Mouse (Mus musculus) CH12.LX (cell line): ENCODE results near the gene Ptprd. TPM values are rescaled to one million over a fixed set of nuclear protein-coding genes. Genes with fewer than 3 reads are reported as not detected.

Experiments used
- DNase-seq: peaks from one replicate; pipeline ENCODE4 v3.0.0-alpha.2; 2013; ENCODE audit errors: extremely low read depth
- H3K27ac ChIP-seq: 2 replicates; pipeline ENCODE4 v1.5.1; 2012; ENCODE audit warnings: low read depth, mild to moderate bottlenecking, control low read depth, moderate library complexity; ENCODE audit not compliant: insufficient read depth
- H3K27me3 ChIP-seq: replicated peaks from 2 replicates; pipeline ENCODE3; 2012; ENCODE audit warnings: inconsistent platforms
- H3K36me3 ChIP-seq, 2 experiments: replicated peaks in 1 of 2; 2 replicates each; pipeline versions ENCODE3 to v1.6.1; 2012; ENCODE audit warnings: inconsistent platforms in 1 of 2, low read length in 1 of 2, mild to moderate bottlenecking in 1 of 2, mixed read lengths in 1 of 2, moderate library complexity in 1 of 2; ENCODE audit not compliant: control insufficient read depth in 1 of 2, insufficient read depth in 1 of 2
- H3K4me1 ChIP-seq, 2 experiments: 2 replicates each; pipeline ENCODE4 v1.6.1; 2012; ENCODE audit warnings: inconsistent platforms in 1 of 2, moderate library complexity in 1 of 2; ENCODE audit not compliant: insufficient read depth in 2 of 2, control insufficient read depth in 1 of 2
- H3K4me2 ChIP-seq: 2 replicates; pipeline ENCODE4 v1.6.1; 2012; ENCODE audit warnings: low read depth, mild to moderate bottlenecking, control low read depth; ENCODE audit not compliant: poor library complexity, insufficient read depth, severe bottlenecking
- H3K4me3 ChIP-seq, 3 experiments: fragments of 150-350 bp in 1 of 3; sonication (generic) in 1 of 3; replicated peaks in 1 of 3; 2 replicates each; pipeline versions ENCODE3 to v1.5.1; 2011 to 2012; ENCODE audit warnings: low read depth in 2 of 3, low read length in 2 of 3, mild to moderate bottlenecking in 2 of 3, moderate library complexity in 2 of 3, control low read depth in 1 of 3, improper control_type of control experiment in 1 of 3, inconsistent platforms in 1 of 3, mixed read lengths in 1 of 3; ENCODE audit not compliant: poor library complexity in 1 of 3
- H3K79me2 ChIP-seq: replicated peaks from 2 replicates; pipeline ENCODE4 v1.6.1; 2012; ENCODE audit warnings: mild to moderate bottlenecking, moderate library complexity; ENCODE audit not compliant: control insufficient read depth, poor library complexity, insufficient read depth, severe bottlenecking; ENCODE audit errors: extremely low read depth
- H3K9ac ChIP-seq: 2 replicates; pipeline ENCODE4 v1.6.1; 2012; ENCODE audit warnings: low read depth, mild to moderate bottlenecking, control low read depth, moderate library complexity; ENCODE audit not compliant: insufficient read depth
- H3K9me3 ChIP-seq: replicated peaks from 2 replicates; pipeline ENCODE3; 2012; ENCODE audit warnings: low read length, inconsistent platforms, mixed read lengths
- BHLHE40 ChIP-seq: IDR thresholded peaks from 2 replicates; pipeline ENCODE4 v1.6.1; 2011; ENCODE audit warnings: mild to moderate bottlenecking, low read depth, low read length, improper control_type of control experiment
- CTCF ChIP-seq, 2 experiments: IDR thresholded peaks in 1 of 2; conservative IDR thresholded peaks in 1 of 2; 2 replicates each; pipeline ENCODE4 v1.5.1; 2011 to 2012; ENCODE audit warnings: low read depth in 2 of 2, low read length in 2 of 2, improper control_type of control experiment in 1 of 2, inconsistent platforms in 1 of 2, mild to moderate bottlenecking in 1 of 2, moderate library complexity in 1 of 2
- E2F4 ChIP-seq: IDR thresholded peaks from 2 replicates; pipeline ENCODE4 v1.6.1; 2011; ENCODE audit warnings: low read depth, low read length, improper control_type of control experiment; ENCODE audit not compliant: insufficient replicate concordance
- EP300 ChIP-seq: IDR thresholded peaks from 2 replicates; pipeline ENCODE4 v1.6.1; 2011; ENCODE audit warnings: low read length, improper control_type of control experiment
- GABPA ChIP-seq: IDR thresholded peaks from 2 replicates; pipeline ENCODE4 v1.6.1; 2012; ENCODE audit warnings: low read depth, low read length, improper control_type of control experiment, inconsistent platforms; ENCODE audit not compliant: insufficient replicate concordance
- HCFC1 ChIP-seq: IDR thresholded peaks from 2 replicates; pipeline ENCODE4 v1.6.1; 2012; ENCODE audit warnings: low read depth, mild to moderate bottlenecking, inconsistent platforms, low read length, improper control_type of control experiment
- IRF4 ChIP-seq: IDR thresholded peaks from 2 replicates; pipeline ENCODE4 v1.6.1; 2014; ENCODE audit warnings: low read depth, mild to moderate bottlenecking, inconsistent platforms, low read length, improper control_type of control experiment
- JUN ChIP-seq: IDR thresholded peaks from 2 replicates; pipeline ENCODE4 v1.6.1; 2011; ENCODE audit warnings: low read depth, mild to moderate bottlenecking, low read length, improper control_type of control experiment, moderate library complexity; ENCODE audit not compliant: insufficient read depth
- JUND ChIP-seq: conservative IDR thresholded peaks from 2 replicates; pipeline ENCODE4 v1.6.1; 2011; ENCODE audit warnings: low read depth, low read length, improper control_type of control experiment
- KAT2A ChIP-seq: IDR thresholded peaks from 2 replicates; pipeline ENCODE4 v1.6.1; 2012; ENCODE audit warnings: low read length, improper control_type of control experiment, inconsistent platforms; ENCODE audit not compliant: insufficient replicate concordance
- MAX ChIP-seq: IDR thresholded peaks from 2 replicates; pipeline ENCODE4 v1.6.1; 2011; ENCODE audit warnings: low read length, improper control_type of control experiment
- POLR2A ChIP-seq: IDR thresholded peaks from 2 replicates; pipeline ENCODE4 v1.6.1; 2011; ENCODE audit warnings: low read depth, mild to moderate bottlenecking, improper control_type of control experiment, low read length
- POLR2AphosphoS2 ChIP-seq: IDR thresholded peaks from 2 replicates; pipeline ENCODE4 v1.6.1; 2011; ENCODE audit warnings: low read depth, low read length, improper control_type of control experiment
- RAD21 ChIP-seq: IDR thresholded peaks from 2 replicates; pipeline ENCODE4 v1.6.1; 2011; ENCODE audit warnings: low read depth, mild to moderate bottlenecking, low read length, improper control_type of control experiment, moderate library complexity
- RCOR1 ChIP-seq: conservative IDR thresholded peaks from 2 replicates; pipeline ENCODE4 v1.6.1; 2012; ENCODE audit warnings: low read depth, mild to moderate bottlenecking, inconsistent platforms, low read length, improper control_type of control experiment
- ZC3H11A ChIP-seq: IDR thresholded peaks from 2 replicates; pipeline ENCODE4 v1.6.1; 2012; ENCODE audit warnings: low read depth, mild to moderate bottlenecking, inconsistent platforms, low read length, improper control_type of control experiment
- ZMIZ1 ChIP-seq: IDR thresholded peaks from 2 replicates; pipeline ENCODE4 v1.6.1; 2012; ENCODE audit warnings: low read depth, mild to moderate bottlenecking, inconsistent platforms, low read length, improper control_type of control experiment
- dilution Hi-C: fragments of 300-500 bp; cut with MboI; formaldehyde crosslinking; loops from 2 replicates; pipeline ENCODE4 v1.14.3; 2020; ENCODE audit warnings: low sequenced_read_pairs; ENCODE audit not compliant: extremely low pct_unique_long_range_greater_than_20kb, extremely low pct_ligation_motif_present
- in situ Hi-C: fragments of 300-500 bp; cut with MboI; formaldehyde crosslinking; loops from 3 replicates; pipeline ENCODE4 v1.14.3; 2019; ENCODE audit warnings: low sequenced_read_pairs, low pct_ligation_motif_present, low pct_unique_long_range_greater_than_20kb, mixed read lengths
- polyA plus RNA-seq: library from polyadenylated mRNA; unstranded; fragments of >175 nt; gene quantifications from 2 replicates; pipeline ENCODE4 v1.2.1, GENCODE M21; 2012; ENCODE audit warnings: low read depth; ENCODE audit not compliant: insufficient read length
- total RNA-seq, 2 experiments: library from RNA; depleted of rRNA; stranded (reverse); fragments of 300-350 nt in 1 of 2; fragments of >200 nt in 1 of 2; gene quantifications; 2 replicates each; pipeline ENCODE4 v1.2.3; 2012 to 2014

The Ptprd gene
- total and polyA plus RNA-seq, 3 experiments, result not detected

GRCm38 (mm10) chr4:76370041-76370880, 1841.5 kb downstream of the Ptprd start:
- H3K4me3 ChIP-seq, result no peak overlapping the region
- in situ Hi-C loops (no loop called here), dilution Hi-C loops (no loop called here)
- H3K27ac ChIP-seq, result no peak overlapping the region
- H3K36me3 ChIP-seq, result no peaks in the 10 kb centered on the region
- DNase-seq, result no peak
- H3K9me3 ChIP-seq, result peaks cover 48% of the 10 kb centered on the region
- no peak overlapping the region for H3K4me2 ChIP-seq
- no peaks in the 10 kb centered on the region for H3K79me2 ChIP-seq
- H3K9ac ChIP-seq, result no peak overlapping the region
- H3K4me1 ChIP-seq, result no peaks in the 10 kb centered on the region
- H3K27me3 ChIP-seq, result no peaks in the 10 kb centered on the region
- TF ChIP-seq RAD21, result no peak
- no peak for TF ChIP-seq POLR2AphosphoS2
- no peak for TF ChIP-seq E2F4
- no peak for TF ChIP-seq ZC3H11A

GRCm38 (mm10) chr4:76369101-76369500, 1842.7 kb downstream of the Ptprd start:
- Histone ChIP-seq H3K9me3 (peaks cover 46% of the 10 kb centered on the region), H3K27ac (no peak overlapping the region), H3K36me3 (no peaks in the 10 kb centered on the region)
- DNase-seq, result no peak
- dilution Hi-C loops, result no loop called here
- TF ChIP-seq KAT2A (no peak), JUN (no peak), BHLHE40 (no peak), GABPA (no peak), EP300 (no peak), POLR2A (no peak), CTCF (conservative IDR thresholded peaks at IDR 0.05 in 1 of 2, IDR thresholded peaks at IDR 0.05 in 1 of 2; ENCODE audit: low read depth in 2 of 2, low read length in 2 of 2) (no peak), MAX (no peak), ZMIZ1 (no peak), POLR2AphosphoS2 (no peak), HCFC1 (no peak), RCOR1 (no peak), E2F4 (no peak), IRF4 (no peak), ZC3H11A (no peak), JUND (no peak)
- TF ChIP-seq, all 38 proteins: peak for 0
- Histone ChIP-seq H3K4me3 (no peak overlapping the region), H3K9ac (no peak overlapping the region), H3K79me2 (no peaks in the 10 kb centered on the region), H3K27me3 (no peaks in the 10 kb centered on the region), H3K4me2 (no peak overlapping the region), H3K4me1 (no peaks in the 10 kb centered on the region)
- in situ Hi-C loops, result no loop called here
